Mouse (Mus musculus) natural killer cell, adult 2 months (primary cell): ENCODE data around the gene Tiam1.

ENCODE experiments used
- DNase-seq, 2 experiments: peaks; one replicate each; pipeline ENCODE4 v3.0.0; 2022; ENCODE audit warnings: low spot score in 2 of 2

The Tiam1 gene

GRCm38 (mm10) chr16:89796566-89796965 is 347.0 kb downstream of the Tiam1 start:
- DNase-seq = peak in 1 of 2 experiments; percentile 8

GRCm38 (mm10) chr16:89789792-89790434 is 353.7 kb downstream of the Tiam1 start:
- DNase-seq = no peak

DNA sequence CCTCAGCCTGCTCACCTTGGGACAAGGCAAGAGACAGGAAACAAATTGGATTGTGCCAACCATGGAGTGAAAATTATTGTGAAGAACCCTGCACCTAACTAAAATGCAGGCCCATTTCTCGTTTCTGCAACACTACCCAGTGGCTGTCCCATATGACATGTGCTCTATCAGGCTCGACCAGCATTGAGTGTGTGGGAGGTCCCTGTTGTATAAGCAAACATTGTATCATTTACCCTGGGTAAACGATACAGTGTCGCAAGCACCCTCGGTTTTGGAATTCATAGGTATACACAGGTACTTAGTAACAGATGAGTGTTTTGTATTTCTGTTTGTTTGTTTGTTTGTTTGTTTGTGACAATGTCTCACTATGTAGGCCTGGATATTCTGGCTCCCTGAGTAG is 357.8 kb downstream of the Tiam1 start:
- no peak for DNase-seq

- no peak for DNase-seq
Measured at GRCm38 (mm10) chr16:89779705-89780104, 363.9 kb downstream of the Tiam1 start.

DNA sequence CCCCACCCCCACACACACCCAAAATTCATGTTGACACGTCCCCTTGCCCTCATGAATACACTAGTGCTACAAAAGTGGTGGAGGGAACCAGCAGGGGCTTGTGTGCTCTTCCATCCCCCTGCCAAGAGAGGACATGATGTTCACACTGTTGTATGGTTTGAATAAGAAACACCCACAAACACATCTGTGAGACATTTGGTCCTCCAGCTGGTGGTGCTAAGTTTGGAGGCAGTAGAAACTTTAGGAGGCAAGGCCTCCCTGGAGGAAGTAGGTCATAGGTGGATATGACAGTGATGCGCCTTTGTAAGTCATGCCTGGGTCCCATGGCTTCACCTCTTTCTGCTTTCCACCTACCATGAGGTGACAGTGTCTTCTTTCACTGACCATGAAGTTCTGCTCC is 366.1 kb downstream of the Tiam1 start:
- no peak for DNase-seq

- no peak for DNase-seq
Measured at GRCm38 (mm10) chr16:89774553-89774913, 369.0 kb downstream of the Tiam1 start.

DNA sequence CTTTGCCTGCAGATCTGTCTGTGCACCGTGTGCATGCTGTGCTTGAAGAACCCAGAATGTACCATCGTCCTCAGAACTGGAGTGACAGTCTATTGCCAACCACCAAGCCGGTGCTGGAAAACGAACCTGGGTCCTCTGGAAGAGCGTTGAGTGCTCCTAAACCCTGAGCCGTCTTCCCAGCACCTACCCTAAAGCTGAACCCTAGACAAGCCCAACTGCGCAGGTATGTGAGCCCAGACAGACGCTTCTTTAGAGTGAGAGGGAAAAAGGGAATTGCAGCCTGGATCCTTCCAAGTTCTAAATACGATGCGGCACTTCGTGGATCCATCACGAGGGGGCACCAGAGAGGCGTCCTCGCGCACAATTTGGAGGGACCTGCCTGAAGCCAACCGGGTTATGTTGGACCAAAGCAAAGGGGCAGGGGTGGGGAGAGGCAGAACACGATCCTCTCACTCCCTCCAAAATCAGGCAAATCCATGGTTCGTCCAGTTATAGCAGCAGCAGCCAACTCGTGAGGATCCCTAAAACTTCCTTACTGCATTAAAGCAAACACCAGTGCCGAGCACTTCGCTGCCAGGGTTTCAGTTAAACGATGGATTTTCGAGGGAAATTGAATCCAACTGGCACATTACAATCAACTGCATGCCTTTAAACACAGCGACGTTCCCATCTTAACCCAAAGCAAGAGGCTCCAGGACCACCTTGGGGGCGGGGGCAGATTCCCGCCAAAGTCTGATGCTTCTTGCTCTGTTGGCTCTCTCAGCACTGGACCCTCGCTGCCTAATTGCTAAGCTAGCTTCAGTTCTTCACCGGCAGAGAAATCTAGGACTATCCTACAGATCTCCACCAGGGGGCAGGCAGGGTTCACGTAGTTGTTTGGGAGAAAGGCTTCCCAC is 369.7 kb downstream of the Tiam1 start:
- peak; percentile 19 to 56 for DNase-seq

GRCm38 (mm10) chr16:89765919-89766318 is 377.6 kb downstream of the Tiam1 start:
- no peak for DNase-seq

DNA sequence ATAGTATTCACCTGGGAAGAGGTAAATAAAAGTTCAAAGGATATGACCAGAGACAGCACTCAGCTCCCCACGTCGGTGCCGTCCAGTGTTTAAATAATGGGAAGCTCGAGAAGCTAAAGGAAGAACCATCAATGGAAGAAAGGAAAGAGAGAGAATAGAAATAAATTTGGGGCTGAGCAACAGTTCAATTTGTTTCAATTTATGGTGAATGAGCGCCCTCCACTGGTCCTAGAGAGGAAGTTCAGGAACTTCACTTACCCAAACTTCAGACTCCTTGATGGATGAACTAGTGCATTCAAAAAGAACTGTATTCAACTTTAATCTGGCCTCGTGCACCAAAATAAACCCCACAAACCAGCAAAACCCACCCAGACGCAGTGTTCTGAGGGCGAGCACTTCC is 378.1 kb downstream of the Tiam1 start:
- DNase-seq = no peak

GRCm38 (mm10) chr16:89763812-89764211 is 379.8 kb downstream of the Tiam1 start:
- no peak for DNase-seq

DNA sequence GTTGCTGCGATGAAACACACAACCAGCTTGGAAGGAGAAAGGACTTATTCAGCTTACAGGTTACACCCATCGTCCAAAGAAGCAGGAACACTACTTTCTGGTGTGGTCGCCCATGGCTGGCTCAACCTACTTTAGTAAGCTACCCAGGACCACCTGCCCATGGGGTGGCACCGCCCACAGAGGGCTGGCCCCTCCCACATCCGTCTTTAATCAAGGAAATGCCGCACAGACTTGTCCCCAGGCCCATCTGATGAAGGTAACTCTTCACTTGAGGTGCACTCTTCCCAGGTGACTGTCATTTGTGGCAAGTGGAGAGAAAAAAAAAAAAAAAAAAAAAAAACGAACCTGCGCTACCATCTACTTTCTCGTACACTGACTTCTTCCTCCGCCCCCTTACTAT is 381.0 kb downstream of the Tiam1 start:
- DNase-seq = no peak

DNA sequence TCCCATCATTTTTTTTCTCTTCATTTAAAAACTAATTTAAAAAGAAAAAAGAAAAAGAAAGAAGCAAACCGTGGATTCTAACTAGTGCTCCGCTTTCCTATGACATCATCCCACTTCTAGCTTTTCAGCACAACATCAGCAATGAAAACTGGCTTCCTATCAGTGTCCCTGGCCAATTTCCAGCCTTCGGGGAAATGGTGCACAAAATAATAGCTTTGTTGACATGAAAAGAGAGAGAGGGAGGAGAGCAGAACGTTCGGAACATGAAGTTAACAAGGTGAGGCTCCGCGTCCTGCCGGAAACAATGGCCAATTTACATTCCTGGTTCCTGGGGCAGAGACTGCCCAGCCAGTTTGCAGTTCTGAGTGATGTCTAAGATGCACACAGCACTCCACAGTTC is 381.5 kb downstream of the Tiam1 start:
- DNase-seq = no peak

DNA sequence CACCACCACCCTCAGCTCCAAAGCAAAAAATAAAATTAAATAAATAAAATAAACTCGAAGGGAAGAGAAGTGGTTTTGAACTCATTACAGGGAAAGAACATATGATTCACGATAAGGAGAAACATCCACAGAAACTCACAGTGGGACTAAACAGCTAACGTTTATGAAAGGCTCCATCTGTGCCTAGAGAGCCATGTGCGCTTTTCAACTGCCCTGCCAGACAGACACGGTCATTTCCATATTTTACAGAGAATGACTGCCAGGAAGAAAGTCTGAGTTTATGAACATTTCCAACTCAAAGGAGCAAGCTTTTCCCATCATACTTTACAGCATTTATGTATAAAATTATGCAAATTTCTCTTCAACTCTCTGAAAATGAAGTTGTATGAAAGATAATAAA is 386.2 kb downstream of the Tiam1 start:
- no peak for DNase-seq

GRCm38 (mm10) chr16:89754709-89755108 is 388.9 kb downstream of the Tiam1 start:
- no peak for DNase-seq

DNA sequence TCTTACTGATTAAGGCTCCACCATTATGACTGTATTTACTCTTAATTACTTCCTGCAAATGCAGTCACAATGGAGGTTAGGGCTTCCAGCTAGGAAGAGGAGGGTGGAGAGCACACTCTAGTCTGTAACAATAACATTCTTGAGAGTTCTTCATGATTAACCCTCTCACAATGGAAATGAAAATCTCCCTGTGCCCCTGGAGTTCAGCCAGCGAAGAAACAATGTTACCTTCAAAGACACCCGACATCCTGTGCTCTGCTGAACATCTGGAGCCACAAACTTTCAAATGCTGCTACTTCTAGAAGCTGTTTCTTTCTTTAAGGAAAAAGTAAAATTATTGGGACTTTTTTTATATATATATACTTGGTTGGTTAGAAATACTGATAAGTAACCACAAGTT is 395.7 kb downstream of the Tiam1 start:
- DNase-seq = no peak

- DNase-seq = no peak
Measured at GRCm38 (mm10) chr16:89739559-89739958, 404.0 kb downstream of the Tiam1 start.

DNA sequence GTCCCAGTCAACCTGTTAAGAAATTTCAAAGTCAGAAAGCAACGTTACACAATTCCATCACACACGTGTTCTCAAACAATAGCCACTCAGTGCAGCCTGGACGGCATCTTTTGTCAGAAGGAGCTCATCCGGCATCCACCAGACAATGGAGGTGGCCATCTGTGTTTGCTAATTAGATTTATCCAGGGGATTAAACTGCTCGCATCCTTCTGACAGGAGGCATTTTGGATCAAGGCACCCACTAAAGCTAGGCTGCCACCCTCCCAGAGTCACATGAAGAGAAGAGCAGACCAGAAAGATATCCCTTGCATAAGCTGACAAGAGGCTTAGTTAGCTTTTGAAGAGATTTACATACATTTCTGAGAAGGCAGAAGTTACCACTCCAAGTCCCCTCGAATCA is 404.6 kb downstream of the Tiam1 start:
- no peak for DNase-seq
